Mouse (Mus musculus) G1E (cell line): ENCODE measurements around the gene Cib4.

Source experiments
- CTCF ChIP-seq: IDR thresholded peaks from 2 replicates; pipeline ENCODE4 v1.5.1; 2012; ENCODE audit warnings: low read depth, low read length, inconsistent platforms, mixed read lengths
- GATA1 ChIP-seq: IDR thresholded peaks from 2 replicates; pipeline ENCODE4 v1.6.1; 2012; ENCODE audit warnings: borderline replicate concordance, low read length, inconsistent platforms, mixed read lengths
- GATA2 ChIP-seq: IDR thresholded peaks from 2 replicates; pipeline ENCODE4 v1.6.1; 2012; ENCODE audit warnings: low read depth, low read length, inconsistent platforms, borderline replicate concordance
- POLR2AphosphoS5 ChIP-seq: IDR thresholded peaks from 2 replicates; pipeline ENCODE4 v1.6.1; 2012; ENCODE audit warnings: low read depth, low read length, inconsistent platforms; ENCODE audit not compliant: insufficient replicate concordance
- TAL1 ChIP-seq: conservative IDR thresholded peaks from 2 replicates; pipeline ENCODE4 v1.6.1; 2012; ENCODE audit warnings: low read depth, low read length, inconsistent platforms, mixed read lengths

- TF ChIP-seq CTCF (no peak), GATA2 (no peak), GATA1 (no peak), POLR2AphosphoS5 (no peak), TAL1 (no peak)
Measured at GRCm38 (mm10) chr5:30444327-30444895, 101.2 kb downstream of the Cib4 start.
